Mouse (Mus musculus) frontal cortex, adult (tissue): ENCODE measurements at regions not wholly inside any gene's neighbourhood (a gene's known extent, or its start where the extent isn't known, plus 50 kb on each side); places are given as distances from the start of the nearest gene placed in this dataset.

Source experiments
- ATAC-seq: cut with Nextera tagmentation; 2 replicates; pipeline ENCODE4 v1.9.2; 2017; ENCODE audit warnings: mild to moderate bottlenecking, moderate library complexity, mixed read lengths; ENCODE audit not compliant: low TSS enrichment

DNA sequence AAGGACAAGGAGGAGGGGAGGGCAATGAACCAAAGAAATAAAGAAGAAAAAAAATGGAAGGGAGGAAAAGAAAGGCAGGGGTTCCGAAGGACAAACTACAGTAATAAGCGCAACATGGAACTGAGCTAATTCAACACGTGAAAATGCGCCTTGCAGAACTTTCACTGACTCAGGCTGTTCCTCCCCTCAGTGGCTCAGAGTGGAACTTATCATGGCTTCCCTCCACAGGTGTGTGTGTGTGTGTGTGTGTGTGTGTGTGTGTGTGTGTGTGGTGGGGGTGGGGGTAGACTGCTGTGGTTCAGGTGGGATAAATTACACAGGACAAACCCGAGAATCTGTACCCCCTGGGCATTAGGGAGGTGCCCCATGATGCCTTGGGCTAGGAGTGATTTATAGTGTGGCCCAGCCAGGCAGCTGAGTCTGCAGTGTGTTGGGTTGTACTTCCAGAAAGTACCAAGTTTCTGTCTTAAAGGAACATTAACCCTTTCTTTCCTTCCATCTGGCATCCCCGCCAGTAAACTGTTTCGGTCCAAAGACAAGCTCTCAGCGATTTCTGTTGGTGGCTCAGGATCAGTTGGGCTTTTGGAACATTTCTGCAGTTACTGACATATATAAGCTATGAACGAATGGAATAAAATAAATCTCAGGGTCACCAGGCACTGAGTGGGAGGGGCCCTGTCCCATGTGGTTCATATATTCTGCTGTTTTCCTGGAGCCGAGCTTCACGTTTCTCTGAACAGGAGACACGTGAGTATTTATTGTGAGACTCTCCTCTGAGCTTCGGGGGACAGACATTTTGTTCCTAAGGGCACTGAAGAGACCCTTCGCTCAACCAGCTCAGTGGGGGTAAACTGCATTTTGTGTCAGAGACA lies 71.1 kb upstream of the Lnx1 start:
- no peak for ATAC-seq

DNA sequence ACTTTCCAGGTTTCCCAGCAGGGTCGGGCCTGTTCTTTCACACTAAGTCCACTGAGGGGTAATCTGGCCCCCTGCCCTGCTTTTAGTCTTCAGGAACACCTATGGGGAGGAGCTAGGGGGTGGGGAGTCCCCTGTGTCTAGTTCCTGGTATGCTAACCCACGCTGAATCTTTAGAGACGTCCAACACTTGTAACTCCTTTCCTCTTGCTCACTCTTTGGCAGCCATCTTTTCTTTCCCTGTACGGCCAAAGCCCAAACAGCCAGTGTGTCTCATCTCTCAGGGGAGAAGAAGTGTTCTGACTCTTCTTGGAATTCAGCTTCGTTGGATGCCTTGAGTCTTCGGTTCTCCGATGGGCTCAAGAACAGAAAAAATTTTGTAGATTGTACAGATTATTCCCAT lies 68.4 kb upstream of the Lnx1 start:
- no peak for ATAC-seq

DNA sequence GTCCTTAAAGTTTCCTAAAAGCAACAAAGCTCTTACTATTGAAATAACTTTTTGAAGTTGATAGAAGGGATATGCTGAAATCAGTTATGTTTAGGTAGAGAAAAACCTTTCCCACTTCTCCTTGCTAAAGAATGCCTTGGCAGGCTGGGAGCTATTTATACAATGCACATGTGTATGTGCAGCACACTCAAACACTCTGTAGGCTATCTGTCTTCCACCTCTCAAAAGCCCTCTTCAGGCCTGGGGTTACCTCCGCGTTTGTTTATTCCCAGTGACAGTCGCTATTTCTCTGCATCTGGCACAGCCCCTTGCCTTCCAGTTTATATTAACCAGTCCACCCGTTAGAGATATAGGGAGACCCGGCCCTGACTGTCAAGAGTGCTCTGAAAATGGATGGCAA lies 66.3 kb upstream of the Lnx1 start:
- ATAC-seq: no peak

DNA sequence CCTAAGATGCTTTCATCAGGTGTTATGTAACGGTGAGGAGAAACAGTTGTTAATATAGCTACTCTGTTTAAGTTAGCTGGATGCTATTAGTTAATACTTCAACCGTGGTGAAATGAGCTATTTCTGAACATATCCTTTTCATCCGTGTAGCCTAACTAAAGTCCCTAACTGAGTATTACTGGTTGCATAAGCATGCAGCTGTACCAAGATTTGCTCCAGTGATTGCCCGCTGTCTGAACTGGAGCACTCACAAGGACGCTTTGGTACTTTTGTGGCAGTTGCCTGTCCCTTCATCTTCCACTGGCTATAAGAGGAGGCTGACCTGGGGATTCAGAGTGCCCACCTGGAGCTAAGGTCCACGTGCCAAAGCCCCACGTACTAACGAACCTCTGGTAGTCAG lies 65.3 kb upstream of the Lnx1 start:
- 0 out of 2 replicates have a peak, but pooled peaks have one; percentile 44 for ATAC-seq

DNA sequence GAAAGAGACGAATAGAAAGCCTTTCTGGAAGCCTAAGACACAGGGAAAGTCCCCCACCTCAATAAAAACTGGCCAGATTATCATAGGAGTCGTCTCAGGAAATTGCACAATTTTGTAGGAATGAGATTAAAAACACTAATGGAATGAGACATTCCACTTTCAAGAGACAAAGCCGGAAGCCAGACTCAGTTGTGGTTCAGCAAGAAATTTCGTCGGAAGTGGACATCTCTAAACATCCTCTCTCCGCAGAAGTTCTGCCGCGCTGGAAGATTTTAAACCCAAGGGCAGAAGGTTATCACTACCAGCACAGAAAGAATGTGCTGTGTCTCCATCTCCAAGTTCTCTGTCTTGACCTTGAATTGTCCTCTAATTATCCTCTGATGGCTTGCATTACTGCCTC lies 63.5 kb upstream of the Lnx1 start:
- ATAC-seq: no peak

DNA sequence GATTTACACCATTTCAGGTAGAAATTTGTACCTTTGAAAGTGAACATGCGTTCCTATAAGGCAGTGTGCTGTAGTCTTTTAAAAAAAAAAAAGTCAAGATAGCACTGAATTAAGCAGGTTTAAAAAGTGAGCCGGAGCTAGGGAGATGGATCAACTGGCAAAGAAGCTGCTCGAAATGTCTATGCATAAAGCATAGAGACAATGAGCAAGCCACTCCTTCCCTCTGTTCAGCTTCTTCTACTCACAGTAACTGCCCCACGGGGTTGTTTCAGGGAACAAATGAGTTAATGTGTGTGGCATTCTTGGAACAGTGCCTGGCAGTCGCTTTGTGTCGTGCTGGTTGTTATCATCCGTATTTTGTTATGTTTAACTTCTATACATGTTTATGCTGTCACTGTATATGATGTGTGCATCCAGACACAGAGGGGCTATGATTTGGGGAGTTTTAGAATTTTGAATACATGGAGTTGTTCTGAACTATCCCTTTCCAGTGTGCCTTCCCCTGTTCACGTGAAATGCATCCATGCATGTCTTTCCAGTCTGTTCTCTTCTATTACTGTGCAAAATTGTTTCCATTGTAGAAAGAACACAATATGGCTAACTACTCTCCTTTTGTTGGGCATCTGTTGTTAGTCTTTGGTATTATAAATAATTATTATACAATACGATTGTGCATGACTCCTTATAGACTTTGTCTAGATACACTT lies 62.5 kb upstream of the Lnx1 start:
- no peak for ATAC-seq

DNA sequence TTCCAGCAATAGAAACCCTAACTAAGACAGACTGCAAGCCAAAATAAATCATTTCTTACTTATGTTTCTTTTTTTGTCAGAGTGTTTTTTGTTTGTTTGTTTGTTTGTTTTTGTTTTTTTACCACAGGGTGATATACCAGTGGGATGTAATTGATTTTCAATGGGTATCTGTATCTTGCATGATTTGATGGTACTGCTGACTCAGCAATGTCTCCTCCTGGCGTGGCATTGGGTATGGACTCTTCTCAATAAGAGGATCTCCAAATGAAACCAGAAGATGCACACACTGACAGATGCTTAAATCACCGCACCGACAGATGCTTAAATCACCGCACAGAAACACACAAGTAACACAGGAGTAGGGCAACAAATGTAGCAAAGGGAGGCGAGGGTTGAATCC lies 54.8 kb upstream of the Lnx1 start:
- no peak for ATAC-seq

DNA sequence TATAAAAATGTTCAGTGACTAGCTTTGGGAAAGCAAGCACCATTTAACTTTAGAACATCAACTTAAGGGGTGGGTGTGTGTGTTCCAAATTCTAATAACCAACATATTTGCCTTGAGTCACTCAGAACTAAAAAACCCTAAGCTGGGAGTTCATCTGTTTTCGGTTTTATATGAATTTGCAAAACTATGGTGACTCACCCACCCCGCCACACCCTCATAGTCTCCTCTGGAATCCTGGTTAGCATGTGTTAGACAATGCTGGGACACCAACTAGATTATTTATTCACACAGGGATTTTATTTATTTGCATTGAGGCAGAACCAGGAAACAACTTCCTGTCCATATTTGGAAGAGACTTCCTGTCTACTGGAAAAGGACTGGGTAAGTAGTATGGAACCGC lies 50.2 kb upstream of the Lnx1 start:
- no peak for ATAC-seq
